Mouse (Mus musculus): ENCODE measurements around the gene Slc1a2.
A peak's percentile ranks its signal among the peaks of the same experiment; 100 is the strongest.

The Slc1a2 gene

DNA sequence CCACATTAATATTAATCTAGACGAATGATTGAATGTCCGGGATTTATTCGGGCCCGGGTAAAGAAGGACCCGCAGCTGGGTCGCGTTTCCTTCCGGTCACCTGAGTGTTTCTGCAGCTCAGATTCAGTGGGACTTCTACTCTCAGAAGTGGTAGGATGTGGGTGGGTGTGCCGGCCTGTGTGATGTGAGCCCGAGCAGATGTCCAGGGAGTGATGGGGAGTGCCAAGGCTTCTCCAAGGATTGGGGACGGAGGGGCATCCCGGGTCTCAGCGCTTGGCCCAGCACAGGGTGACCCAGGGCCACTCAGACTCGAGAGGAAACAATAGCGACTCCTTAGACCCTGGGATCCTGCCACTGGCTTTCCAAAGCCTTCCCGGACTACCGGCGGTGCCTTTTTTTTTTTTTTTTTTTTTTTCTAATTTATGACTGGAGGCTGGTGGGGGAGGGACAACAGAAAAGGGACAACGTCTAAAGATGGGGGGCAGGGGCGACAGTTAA is at the start of gene Slc1a2:
TSS of gene Slc1a2 (plus strand) at position 497 of the 498 bp plus-strand sequence.
- DNase-seq (ENCODE audit: low read depth, low spot score) = no peak

- no peak for DNase-seq (ENCODE audit: low read depth, low spot score)
Observed at GRCm38 (mm10) chr2:102610485-102610884, 48.0 kb upstream of the Slc1a2 start.

DNA sequence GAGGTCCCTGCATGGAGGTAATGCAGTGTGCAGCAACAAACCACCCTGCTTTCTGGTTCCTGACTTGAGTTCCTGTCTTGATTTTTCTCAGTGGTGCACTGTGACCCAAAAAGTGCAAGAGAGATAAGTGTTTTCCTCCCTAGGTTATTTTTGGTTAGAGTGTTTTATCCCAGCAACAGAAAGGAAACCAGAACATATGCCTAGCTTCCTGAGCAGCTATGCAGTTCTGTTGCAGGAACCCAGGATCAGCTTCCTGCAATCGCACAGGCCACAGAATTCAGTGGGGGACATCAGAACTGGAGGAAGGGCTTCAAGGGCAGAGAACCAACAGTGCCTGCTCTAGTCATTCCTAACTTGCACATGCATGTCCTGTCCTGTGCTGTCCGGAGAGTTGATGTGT is 41.8 kb upstream of the Slc1a2 start:
- no peak for DNase-seq (ENCODE audit: low read depth, low spot score)

GRCm38 (mm10) chr2:102620744-102621429 is 37.6 kb upstream of the Slc1a2 start:
- no peak for DNase-seq (ENCODE audit: low read depth, low spot score)

DNA sequence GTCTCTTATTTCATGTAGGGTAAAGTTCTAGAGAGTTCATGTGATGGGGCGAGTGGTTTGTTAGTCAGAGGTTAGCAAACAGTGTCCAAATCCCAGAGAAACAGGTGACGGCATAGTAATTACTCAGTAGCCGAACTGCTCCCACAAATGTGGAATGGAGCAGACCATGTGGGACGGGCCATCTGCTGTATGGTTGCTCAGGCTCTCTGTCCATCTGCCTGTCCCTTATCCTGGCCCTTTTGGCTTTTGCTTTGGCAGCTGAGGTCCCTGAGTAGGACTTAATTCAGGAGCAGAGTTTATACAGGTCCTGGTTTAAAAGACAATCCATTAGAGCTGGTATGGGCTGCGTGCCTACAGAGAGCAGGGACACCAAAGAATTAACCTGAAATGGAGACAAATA is 36.3 kb upstream of the Slc1a2 start:
- DNase-seq (ENCODE audit: low read depth, low spot score) = no peak

DNA sequence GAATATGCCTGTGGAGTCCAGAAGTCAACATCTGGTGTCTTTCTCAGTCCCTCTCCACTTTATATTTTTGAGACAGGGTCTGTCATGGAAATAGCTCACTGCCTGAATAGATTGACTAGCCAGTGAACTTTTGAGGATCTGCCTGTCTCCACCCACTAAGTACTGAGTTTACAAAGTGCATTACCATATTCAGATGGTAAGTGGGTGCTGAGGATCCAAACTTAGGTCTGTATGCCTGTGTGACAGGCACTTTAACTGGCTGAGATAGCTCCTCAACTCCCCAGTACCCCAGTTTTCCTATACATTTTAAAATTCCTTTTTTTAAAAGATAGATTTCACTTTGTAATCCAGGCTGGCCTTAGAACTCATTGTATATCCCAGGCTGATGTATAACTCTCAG is 35.5 kb upstream of the Slc1a2 start:
- DNase-seq (ENCODE audit: low read depth, low spot score) = no peak

GRCm38 (mm10) chr2:102624538-102624937 is 33.9 kb upstream of the Slc1a2 start:
- DNase-seq (ENCODE audit: low read depth, low spot score) = no peak

DNA sequence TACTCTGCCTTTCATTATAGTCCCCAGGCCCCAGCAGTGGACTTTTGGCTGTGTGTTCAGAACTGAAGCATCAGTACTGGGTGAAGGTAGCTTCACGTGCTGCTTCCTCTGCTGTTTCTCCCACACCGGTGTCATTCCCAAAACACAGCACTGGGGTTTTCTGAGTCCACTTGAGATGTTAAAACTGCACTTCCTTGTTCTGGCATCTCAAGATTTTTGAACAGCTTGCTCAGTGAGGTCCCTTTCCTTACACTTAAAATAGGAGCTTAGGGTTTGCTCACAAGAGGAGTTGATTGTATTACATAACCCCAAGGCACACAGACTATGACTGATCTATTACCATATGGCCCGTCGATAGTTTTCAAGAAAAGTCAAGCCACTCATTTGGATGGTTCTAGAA is 26.1 kb upstream of the Slc1a2 start:
- no peak for DNase-seq (ENCODE audit: low read depth, low spot score)

GRCm38 (mm10) chr2:102634010-102634409 is 24.4 kb upstream of the Slc1a2 start:
- DNase-seq (ENCODE audit: low read depth, low spot score) = no peak

DNA sequence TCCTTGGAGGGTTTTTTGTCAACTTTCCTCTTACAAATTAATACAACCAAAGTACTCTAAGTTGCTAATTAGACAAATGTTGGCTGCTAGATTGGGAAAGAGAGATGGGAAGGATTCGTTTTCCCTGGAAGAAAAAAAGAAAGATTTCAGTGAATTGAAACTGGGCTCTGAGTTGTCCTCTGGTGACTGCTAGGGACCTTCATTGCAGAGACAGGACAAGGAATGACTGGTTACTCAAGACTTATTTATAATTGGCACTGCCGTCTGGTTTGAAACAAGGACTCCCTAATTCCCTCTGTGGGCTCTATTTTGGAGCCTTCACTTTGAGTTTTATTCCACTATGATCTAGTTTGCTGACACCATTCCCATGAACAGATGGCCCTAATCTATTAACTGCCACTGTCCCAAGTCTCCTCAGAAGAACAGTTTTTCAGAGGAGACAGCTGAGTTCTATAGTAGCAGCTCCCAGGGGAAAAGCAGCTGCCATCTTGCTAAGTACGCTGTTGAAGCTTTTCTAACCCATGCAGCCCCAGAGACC is 22.9 kb upstream of the Slc1a2 start:
- no peak for DNase-seq (ENCODE audit: low read depth, low spot score)

- DNase-seq (ENCODE audit: low read depth, low spot score) = no peak
Observed at GRCm38 (mm10) chr2:102636116-102636600, 22.3 kb upstream of the Slc1a2 start.

DNA sequence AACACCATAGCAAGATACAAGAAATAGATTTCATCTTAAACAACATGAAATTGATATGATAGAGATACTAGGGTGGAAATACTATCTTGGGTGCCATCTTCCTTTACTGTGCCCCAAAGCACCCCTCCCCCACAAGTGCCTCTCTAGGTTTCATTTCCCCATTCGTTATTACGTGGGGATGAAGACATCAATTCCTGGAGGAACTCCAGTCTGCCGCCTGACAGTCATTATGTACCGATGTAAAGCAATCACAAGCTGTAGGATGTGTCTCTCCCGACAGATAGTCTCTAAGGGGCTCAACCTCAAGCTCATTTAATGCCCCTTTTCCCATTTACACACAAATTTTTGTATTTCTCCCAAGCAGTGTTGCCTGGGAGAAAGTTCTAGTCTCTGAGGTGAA is 20.3 kb upstream of the Slc1a2 start:
- no peak for DNase-seq (ENCODE audit: low read depth, low spot score)

DNA sequence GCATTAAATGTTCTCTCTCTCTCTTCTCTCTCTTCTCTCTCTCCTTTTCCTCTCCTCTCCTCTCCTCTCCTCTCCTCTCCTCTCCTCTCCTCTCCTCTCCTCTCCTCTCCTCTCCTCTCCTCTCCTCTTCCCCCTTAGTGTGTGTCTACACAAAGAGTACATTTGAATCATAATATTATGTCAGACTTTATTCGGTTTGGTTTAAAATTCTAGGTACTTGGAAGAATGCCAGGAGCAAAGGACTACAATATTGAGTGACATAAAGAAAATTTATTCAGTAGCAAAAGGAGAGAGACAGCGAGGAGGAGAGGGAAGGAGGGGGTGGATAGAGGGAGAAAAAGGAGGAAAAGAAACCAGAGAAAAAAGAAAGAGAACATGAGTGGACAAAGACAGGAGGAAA is 19.8 kb upstream of the Slc1a2 start:
- no peak for DNase-seq (ENCODE audit: low read depth, low spot score)

GRCm38 (mm10) chr2:102648845-102649500 is 9.5 kb upstream of the Slc1a2 start:
- no peak for DNase-seq (ENCODE audit: low read depth, low spot score)

GRCm38 (mm10) chr2:102650322-102650721 is 8.1 kb upstream of the Slc1a2 start:
- DNase-seq (ENCODE audit: low read depth, low spot score) = no peak

DNA sequence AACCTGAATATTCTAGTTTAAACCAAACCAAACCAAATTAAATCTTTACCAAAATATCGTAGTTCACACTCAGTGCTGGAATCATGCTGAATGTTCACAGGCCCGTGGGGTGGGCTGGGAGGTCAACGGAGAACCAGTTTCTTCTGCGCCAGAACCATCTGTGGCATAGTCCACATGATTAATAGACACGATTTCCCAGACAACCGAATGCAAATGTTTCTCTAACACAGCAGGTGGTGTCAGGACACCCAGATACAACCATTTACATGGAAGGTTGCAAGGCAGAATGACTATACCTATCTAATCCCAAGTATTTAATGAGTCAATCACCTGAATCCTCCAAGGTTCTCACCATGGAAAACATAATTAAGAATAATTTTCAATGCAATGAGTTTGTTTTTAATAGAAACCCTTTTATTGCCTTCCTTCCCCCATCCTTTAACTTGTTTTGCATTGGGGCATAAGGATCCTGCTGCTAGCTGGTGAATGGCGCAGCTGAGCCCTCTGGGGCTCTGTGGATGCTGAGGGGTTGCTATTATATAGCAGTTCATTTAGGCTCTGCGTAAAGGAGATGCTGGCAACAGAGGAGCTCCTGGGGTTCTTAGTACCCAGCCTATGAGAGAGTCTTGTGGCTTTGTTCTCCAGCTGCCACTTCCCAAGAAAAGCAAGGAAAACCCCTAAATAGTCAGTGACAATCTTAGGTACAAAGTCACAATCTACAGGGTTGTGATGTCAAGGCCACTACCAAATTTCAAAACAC is 2.3 kb upstream of the Slc1a2 start:
- no peak for DNase-seq (ENCODE audit: low read depth, low spot score)

DNA sequence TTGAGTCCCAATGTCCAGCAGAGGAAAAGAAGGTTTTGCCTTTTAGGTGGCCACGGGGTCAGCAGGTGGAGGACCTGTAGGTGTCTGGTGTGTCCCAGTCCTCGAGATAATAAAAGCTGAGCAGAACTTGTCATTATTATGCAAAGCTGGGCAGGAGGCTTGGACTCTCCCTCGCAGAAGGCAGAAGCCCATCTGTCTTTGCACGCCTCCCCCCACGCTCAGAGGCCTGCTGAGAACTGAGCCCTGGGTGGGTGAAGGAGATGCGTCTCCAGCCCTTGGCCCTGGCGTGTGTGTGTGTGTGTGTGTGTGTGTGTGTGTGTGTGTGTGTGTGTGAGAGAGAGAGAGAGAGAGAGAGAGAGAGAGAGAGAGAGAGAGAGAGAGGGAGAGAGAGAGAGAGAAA is 733 bp upstream of the Slc1a2 start:
- DNase-seq (ENCODE audit: low read depth, low spot score) = peak; percentile 44

- peak; percentile 87 for DNase-seq (ENCODE audit: low read depth, low spot score)
Observed at GRCm38 (mm10) chr2:102658661-102659520, 432 bp downstream of the Slc1a2 start.

- no peak for DNase-seq (ENCODE audit: low read depth, low spot score)
Observed at GRCm38 (mm10) chr2:102659521-102659830, 1.0 kb downstream of the Slc1a2 start.

DNA sequence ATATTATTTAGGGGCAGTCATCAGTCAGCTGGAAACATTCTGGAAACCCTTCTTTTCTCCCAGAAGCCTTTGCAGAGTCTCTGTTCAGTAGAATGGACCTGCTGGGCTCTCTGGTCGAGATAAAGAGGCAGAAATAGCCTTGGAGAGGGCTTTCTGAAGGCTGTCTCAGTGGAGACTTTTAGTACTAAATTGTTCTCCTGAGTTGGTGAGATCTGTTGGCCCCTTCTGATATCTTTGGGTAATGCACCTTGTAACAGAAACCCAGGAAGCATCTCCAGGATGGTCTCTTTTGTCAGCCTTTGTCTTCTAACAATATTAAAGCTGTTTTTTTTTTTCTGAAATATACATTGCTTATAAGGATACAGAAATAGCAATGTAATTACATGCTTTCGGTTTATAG is 2.6 kb downstream of the Slc1a2 start:
- DNase-seq (ENCODE audit: low read depth, low spot score) = no peak

GRCm38 (mm10) chr2:102662911-102663310 is 4.5 kb downstream of the Slc1a2 start:
- no peak for DNase-seq (ENCODE audit: low read depth, low spot score)
